Mouse (Mus musculus): Measurements from ENCODE around the gene Tarbp2. TPM values are rescaled to one million over a fixed set of nuclear protein-coding genes. Genes with fewer than 3 reads are reported as not detected.

The Tarbp2 gene
- polyA plus RNA-seq, 1 experiment from 2014 or later = 132 TPM

DNA sequence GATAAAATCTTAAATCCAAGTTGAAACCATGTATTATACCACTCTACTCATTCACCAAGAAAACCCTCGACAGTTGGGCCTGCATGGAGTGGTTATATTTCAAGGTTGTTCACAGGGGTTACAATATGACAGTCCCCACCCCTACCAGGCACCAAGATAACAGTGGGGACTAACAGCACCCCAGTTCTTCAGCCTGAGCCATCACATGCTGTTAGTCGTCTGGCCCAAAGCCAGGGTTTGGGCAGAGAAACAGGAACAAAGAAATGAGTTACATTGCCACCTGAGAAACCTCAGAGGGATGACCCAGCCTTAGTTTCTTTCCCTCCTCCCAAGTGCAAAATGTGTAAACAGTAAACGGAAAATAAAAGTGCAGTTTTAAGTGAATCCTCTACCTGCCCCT, 18.6 kb upstream of the Tarbp2 start:
- no peak for DNase-seq (ENCODE audit: low spot score)
- no peaks in the 10 kb centered on the region for H3K27me3 ChIP-seq (ENCODE audit: insufficient read depth, poor library complexity, severe bottlenecking)
- 80% methylated on average over 3 of the region's 3 CpGs for WGBS
- peaks cover 99% of the 10 kb centered on the region for H3K36me3 ChIP-seq
- H3K27ac ChIP-seq = no peak overlapping the region
- H3K9me3 ChIP-seq = no peaks in the 10 kb centered on the region
- H3K4me1 ChIP-seq (replicated peaks) = no peaks in the 10 kb centered on the region
- H3K4me3 ChIP-seq = no peak overlapping the region

DNA sequence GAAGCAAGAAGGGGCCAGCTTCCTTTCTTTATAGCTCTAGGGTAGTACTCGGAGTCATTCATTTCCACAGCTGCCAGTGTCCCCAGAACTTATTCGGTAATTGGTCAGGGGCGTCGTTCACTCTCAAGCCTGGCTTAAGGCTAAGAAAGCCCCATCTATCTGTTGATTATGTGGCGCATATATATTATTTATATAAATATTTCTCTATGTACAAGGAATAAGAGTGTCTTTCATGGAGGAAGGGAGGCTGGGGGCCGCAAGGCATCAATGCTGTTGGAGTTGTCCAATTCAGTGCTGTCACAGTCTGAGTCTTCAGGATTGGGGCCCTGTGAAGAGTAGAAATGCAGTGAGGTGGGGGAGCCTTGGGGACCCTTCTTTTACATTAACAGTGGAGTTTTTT, 18.1 kb upstream of the Tarbp2 start:
- Histone ChIP-seq H3K4me1 (replicated peaks) (no peaks in the 10 kb centered on the region), H3K27ac (no peak overlapping the region), H3K9me3 (no peaks in the 10 kb centered on the region), H3K36me3 (peaks cover 99% of the 10 kb centered on the region), H3K27me3 (ENCODE audit: insufficient read depth, poor library complexity, severe bottlenecking) (no peaks in the 10 kb centered on the region), H3K4me3 (no peak overlapping the region)
- DNase-seq (ENCODE audit: low spot score) = no peak
- WGBS = 92% methylated on average over 6 of the region's 6 CpGs

DNA sequence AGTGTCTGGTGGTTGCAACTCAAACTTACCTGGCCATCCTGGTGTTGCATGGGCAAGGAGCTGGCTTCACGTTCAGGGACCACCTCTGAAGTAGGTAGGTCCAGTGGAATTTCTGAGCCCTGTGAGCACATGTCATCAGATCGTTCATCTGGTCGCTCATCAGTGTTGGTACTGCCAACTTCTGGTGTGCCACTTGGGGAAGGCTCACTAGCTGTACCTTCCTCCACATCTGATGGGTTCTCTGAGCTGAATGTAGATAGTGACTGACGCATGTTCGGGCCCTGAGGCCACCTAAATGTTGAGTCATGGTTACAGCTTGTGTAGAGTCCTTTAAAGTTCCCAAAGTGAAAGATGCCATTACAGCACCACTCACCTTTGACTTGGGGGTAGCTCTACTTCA, 17.5 kb upstream of the Tarbp2 start:
- DNase-seq (ENCODE audit: low spot score) = no peak
- 0 out of 2 replicates have a peak, but pooled peaks cover 3% of the 10 kb centered on the region for H3K4me1 ChIP-seq (replicated peaks)
- 89% methylated on average over 5 of the region's 5 CpGs for WGBS
- no peak overlapping the region for H3K27ac ChIP-seq
- no peaks in the 10 kb centered on the region for H3K9me3 ChIP-seq
- H3K27me3 ChIP-seq (ENCODE audit: insufficient read depth, poor library complexity, severe bottlenecking) = no peaks in the 10 kb centered on the region
- peaks cover 99% of the 10 kb centered on the region for H3K36me3 ChIP-seq
- H3K4me3 ChIP-seq = no peak overlapping the region

DNA sequence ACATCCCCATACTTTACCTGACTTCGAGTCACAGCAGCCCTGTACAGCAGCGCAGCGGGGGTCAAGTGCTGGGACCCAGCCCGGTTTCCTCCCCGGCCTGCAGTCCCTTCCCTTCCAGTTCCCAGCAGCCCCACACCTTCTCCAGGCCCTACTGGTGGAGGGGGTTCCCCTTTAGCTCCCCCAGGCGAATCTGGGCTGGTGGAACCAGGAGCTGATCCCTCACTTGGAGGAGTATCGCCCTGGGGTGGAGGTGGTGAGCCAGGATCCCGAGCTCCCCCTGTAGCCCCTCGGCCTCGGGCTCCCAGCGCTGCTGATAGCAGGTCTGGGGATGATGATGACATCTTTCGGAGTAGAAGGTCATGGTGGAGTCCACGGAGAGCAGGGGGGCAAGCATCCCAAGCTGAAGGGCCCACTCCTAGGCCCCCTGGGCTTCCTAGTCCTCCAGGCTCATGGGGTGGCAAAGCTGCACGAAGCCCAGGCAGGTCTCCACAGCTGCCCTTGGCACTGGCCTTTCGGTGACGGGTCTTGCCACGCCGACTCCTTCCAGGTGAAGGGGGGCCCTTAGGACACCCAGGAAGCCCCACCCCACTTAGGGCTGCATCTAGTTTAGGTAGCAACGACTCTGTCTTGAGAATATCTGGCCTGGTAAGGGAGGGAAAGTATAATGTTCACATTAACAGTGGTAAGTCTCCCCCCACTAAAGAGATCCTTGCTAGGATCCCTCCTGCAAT, 16.7 kb upstream of the Tarbp2 start:
- no peaks in the 10 kb centered on the region for H3K27me3 ChIP-seq (ENCODE audit: insufficient read depth, poor library complexity, severe bottlenecking)
- H3K4me1 ChIP-seq (replicated peaks) = 0 out of 2 replicates have a peak, but pooled peaks cover 5% of the 10 kb centered on the region
- no peak overlapping the region for H3K27ac ChIP-seq
- DNase-seq (ENCODE audit: low spot score) = no peak
- no peaks in the 10 kb centered on the region for H3K9me3 ChIP-seq
- H3K36me3 ChIP-seq = peaks cover 99% of the 10 kb centered on the region
- H3K4me3 ChIP-seq = no peak overlapping the region
- 90% methylated on average over 19 of the region's 19 CpGs for WGBS

DNA sequence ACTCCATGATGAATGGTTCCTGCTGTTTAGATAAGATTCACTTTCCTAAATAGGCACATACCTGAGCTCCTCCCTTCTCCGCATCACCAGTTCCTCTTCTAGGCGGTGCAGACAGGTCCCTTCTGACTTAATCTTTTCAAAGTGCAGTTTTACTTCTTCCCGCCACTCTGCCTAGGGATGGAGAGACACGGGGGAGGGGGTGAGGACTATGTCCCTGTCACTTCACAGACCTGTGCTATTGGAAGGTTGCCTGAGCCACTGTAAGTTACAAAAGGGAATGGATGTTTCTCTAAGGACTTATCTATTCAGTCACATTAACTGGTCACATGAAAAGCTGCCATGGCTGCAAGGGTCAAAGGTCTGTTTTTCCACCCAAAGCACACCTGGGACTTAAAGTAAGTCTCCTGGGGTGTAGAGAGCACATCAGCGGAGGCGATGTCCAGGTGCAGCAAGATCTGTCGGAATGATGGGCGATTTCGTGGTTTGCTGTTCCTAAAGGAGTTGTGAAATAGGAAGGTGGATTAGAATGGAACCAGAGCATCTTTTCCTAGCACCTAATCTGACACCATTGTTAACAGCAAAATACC, 15.6 kb upstream of the Tarbp2 start:
- 86% methylated on average over 9 of the region's 9 CpGs for WGBS
- Histone ChIP-seq H3K36me3 (peaks cover 96% of the 10 kb centered on the region), H3K27me3 (ENCODE audit: insufficient read depth, poor library complexity, severe bottlenecking) (no peaks in the 10 kb centered on the region), H3K9me3 (no peaks in the 10 kb centered on the region), H3K27ac (no peak overlapping the region), H3K4me3 (no peak overlapping the region), H3K4me1 (replicated peaks) (0 out of 2 replicates have a peak, but pooled peaks cover 5% of the 10 kb centered on the region)
- no peak for DNase-seq (ENCODE audit: low spot score)

DNA sequence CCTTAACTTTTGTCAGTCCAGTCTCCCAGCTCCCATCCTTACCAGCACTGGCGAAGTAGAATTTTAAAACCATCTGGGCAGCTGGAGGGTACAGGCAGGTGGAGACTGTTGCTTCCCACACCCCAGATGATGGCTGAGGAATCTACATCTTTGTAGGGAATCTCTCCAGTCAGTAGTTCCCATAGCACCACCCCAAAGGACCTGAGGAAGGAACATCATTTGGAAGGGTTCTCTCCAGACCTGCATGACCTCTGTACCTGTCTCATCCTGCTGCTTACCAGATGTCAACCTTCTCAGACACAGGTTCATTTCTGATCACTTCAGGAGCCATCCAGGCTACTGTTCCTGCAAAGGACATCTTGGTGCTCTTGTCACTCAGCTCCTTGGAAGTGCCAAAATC, 14.5 kb upstream of the Tarbp2 start, which contains the start of gene Gm10337:
TSS of gene Gm10337 (plus strand) at position 276 of the 400 bp plus-strand sequence.
- 92% methylated on average over 1 of the region's 1 CpGs for WGBS
- no peak for DNase-seq (ENCODE audit: low spot score)
- H3K9me3 ChIP-seq = no peaks in the 10 kb centered on the region
- 0 out of 2 replicates have a peak, but pooled peaks cover 5% of the 10 kb centered on the region for H3K4me1 ChIP-seq (replicated peaks)
- H3K36me3 ChIP-seq = peaks cover 92% of the 10 kb centered on the region
- no peak within 1 kb of the TSS for H3K27ac ChIP-seq
- no peaks in the 10 kb centered on the region for H3K27me3 ChIP-seq (ENCODE audit: insufficient read depth, poor library complexity, severe bottlenecking)
- no peak within 1 kb of the TSS for H3K4me3 ChIP-seq

DNA sequence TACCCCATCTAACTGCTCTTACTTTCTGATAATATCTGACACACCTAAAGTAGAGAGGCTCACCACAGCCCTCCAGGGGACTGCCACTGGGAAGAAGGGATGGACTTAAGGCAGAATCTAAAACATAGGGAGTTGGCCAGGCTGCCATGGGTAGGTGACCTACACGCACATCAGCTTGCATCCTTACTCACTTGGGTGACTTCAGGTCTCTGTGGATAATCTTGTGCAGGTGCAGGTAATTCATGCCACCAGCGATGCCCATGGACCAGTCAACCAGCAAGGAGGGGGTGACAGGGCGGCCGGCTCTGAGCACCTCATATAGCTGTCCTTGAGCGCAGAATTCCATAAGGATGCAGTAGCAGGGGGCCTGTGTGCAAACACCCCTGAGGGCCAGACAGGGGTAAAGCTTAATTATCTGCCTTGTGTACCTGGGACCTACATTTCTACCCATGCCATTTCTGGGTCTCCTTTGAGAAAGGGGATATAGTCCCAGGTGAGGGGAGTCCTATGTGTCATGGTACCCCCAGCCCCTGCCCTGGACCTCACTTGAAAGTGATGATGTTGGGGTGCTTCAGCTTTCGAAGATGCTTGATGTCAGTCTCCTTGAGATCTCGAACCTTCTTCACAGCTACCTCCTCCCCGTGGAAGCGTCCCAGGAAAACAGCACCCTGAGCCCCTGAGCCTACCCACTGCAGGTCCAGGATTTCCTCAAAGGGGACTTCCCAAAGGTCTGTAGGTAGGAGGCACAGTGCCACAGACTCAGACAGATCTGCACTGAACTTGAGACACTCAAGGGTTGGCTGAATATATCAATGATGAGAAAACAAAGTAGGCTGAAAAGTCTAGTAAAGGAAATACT, 13.8 kb upstream of the Tarbp2 start:
- 91% methylated on average over 9 of the region's 9 CpGs for WGBS
- DNase-seq (ENCODE audit: low spot score) = no peak
- peaks cover 87% of the 10 kb centered on the region for H3K36me3 ChIP-seq
- H3K27me3 ChIP-seq (ENCODE audit: insufficient read depth, poor library complexity, severe bottlenecking) = no peaks in the 10 kb centered on the region
- no peak overlapping the region for H3K4me3 ChIP-seq
- H3K4me1 ChIP-seq (replicated peaks) = peaks cover 7% of the 10 kb centered on the region; the same call in 1 of the 2 replicates
- H3K27ac ChIP-seq = no peak overlapping the region
- no peaks in the 10 kb centered on the region for H3K9me3 ChIP-seq

DNA sequence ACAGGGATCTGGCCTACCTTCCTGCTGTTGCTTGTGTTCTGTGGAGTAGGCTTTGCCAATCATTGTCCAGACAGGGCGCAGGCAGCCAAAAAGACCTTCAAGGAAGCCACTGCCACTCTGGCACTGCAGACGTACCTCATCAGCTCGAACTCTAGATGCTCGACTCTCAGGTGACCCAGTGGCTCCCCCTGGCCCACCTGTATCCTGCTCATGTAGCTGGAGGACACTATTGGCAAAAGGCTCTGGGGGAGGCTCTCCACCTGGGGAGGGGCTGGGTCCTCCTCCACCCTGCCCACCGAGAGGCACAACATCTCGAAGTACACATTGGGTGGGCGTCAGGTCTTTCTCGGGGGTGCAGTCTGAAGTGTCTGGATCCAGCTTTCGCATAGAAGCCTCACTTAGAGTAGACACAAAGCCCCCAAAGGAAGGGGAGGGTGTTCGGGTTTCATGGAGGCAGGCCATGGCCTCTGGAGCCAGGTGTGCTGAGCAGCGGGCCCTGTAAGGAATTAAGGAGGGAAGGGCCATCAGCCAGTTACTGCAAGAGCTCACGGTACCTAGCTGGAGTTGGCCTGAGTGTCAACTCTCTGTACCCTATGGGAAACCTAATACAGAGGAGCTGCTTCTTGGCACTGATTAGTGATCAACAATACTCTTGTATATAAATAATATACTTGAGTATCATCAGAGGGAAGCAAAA, 12.8 kb upstream of the Tarbp2 start:
- DNase-seq (ENCODE audit: low spot score) = no peak
- Histone ChIP-seq H3K4me1 (replicated peaks) (peaks cover 18% of the 10 kb centered on the region), H3K9me3 (no peaks in the 10 kb centered on the region), H3K27me3 (ENCODE audit: insufficient read depth, poor library complexity, severe bottlenecking) (no peaks in the 10 kb centered on the region), H3K36me3 (peaks cover 76% of the 10 kb centered on the region), H3K27ac (no peak overlapping the region), H3K4me3 (no peak overlapping the region)
- WGBS = 81% methylated on average over 12 of the region's 12 CpGs

DNA sequence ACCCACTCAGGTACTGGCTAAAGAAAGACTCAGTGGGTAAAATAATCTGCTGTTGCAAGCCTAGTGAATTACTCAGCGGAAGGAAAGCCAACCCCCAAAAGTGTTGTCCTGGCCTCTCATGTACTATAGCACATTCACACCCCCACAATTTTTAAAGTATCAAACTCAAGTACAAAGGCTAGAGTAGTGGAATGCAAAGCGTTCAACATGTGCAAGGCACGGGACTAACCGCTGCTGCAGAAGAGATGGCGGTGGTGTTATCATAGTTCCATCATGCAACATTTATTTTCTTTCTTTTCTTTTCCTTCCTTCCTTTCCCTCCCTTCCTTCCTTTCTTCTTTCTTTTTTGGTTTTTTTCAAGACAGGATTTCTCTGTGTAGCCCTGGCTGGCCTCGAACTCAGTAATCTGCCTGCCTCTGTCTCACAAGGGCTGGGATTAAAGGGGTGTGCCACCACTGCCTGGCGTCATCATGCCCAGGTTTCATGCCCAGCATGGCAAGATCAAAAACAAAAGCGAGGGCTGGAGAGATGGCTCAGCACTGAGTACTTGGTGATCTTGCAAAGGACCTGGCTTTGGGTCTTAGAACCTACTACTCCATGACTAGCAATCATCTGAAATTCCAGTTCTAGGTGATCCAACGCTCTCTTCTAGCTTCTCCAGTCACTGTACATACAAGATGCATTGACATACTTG, 12.1 kb upstream of the Tarbp2 start:
- no peak overlapping the region for H3K4me3 ChIP-seq
- no peaks in the 10 kb centered on the region for H3K27me3 ChIP-seq (ENCODE audit: insufficient read depth, poor library complexity, severe bottlenecking)
- WGBS = 92% methylated on average over 9 of the region's 9 CpGs
- no peak for DNase-seq (ENCODE audit: low spot score)
- H3K27ac ChIP-seq = no peak overlapping the region
- H3K36me3 ChIP-seq = peaks cover 69% of the 10 kb centered on the region
- peaks cover 25% of the 10 kb centered on the region for H3K4me1 ChIP-seq (replicated peaks)
- no peaks in the 10 kb centered on the region for H3K9me3 ChIP-seq

DNA sequence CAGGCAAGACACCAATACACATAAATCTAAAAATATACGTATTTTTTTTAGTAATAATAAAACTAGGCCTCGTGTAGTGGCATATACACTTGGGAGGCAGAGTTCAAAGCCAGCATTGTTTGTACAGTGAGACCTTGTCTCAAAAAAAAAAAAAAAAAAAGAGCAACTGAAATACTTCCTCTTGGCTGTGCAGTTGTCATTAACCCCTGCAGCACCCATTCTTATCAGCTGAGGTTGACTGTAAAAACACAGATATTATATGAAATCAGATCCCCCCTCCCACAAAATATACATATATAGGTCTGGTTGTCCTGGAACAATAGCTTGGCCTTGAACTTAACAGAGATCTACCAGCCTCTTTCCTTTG, 11.5 kb upstream of the Tarbp2 start:
- no peaks in the 10 kb centered on the region for H3K27me3 ChIP-seq (ENCODE audit: insufficient read depth, poor library complexity, severe bottlenecking)
- WGBS = 79% methylated on average over 2 of the region's 2 CpGs

DNA sequence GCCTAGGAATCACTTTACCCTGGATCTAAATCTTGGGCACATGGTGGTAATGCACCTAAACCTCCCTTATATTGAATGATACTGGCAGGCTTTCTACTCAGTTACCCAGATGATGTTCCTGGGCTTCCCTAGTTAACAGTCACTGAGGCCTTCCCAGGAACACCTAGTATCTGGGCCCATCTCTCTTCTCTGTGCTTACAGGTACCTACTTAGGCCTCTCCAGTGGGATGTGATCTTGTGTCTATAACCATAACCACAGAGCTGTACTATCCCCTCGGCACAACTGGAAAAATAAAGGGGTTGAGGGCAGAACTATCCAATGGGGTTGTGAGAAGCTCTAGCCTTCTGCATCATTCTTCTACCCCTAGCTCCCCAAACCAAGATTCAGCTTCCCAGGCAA, 11.1 kb upstream of the Tarbp2 start:
- Histone ChIP-seq H3K27ac (no peak overlapping the region), H3K9me3 (no peaks in the 10 kb centered on the region), H3K4me3 (no peak overlapping the region), H3K4me1 (replicated peaks) (peaks cover 35% of the 10 kb centered on the region), H3K27me3 (ENCODE audit: insufficient read depth, poor library complexity, severe bottlenecking) (no peaks in the 10 kb centered on the region), H3K36me3 (peaks cover 60% of the 10 kb centered on the region)
- 90% methylated on average over 1 of the region's 1 CpGs for WGBS
- DNase-seq (ENCODE audit: low spot score) = no peak

More for the DNA sequence above, 11.5 kb upstream of the Tarbp2 start:
- Histone ChIP-seq H3K27ac (no peak overlapping the region), H3K36me3 (peaks cover 64% of the 10 kb centered on the region), H3K9me3 (no peaks in the 10 kb centered on the region), H3K4me1 (replicated peaks) (peaks cover 30% of the 10 kb centered on the region), H3K4me3 (no peak overlapping the region)
- no peak for DNase-seq (ENCODE audit: low spot score)

DNA sequence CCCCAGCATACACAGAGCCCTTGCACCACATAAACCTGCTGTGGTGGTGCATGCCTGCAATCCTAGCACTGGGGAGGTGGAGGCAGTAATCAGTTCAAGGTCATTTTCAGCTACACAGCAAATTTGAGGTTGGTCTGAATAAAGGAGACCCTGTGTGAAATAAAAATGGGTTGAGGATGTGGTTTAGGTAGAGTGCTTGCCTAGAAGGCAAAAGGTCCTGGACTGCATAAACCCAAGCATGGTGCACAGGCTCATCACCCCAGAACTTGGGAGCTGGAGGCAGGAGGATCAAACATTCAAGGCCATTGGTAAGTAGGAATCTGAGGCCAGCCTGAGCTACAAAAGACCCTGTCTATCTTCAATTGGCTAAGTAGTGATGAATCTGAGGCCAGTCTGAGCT, 10.4 kb upstream of the Tarbp2 start:
- Histone ChIP-seq H3K27ac (no peak overlapping the region), H3K9me3 (no peaks in the 10 kb centered on the region), H3K27me3 (ENCODE audit: insufficient read depth, poor library complexity, severe bottlenecking) (no peaks in the 10 kb centered on the region), H3K4me1 (replicated peaks) (peaks cover 42% of the 10 kb centered on the region), H3K4me3 (no peak overlapping the region), H3K36me3 (peaks cover 53% of the 10 kb centered on the region)
- no peak for DNase-seq (ENCODE audit: low spot score)

Measured in hindbrain, embryonic 10.5 days (tissue).